Mouse (Mus musculus) stomach, adult 2 months (tissue): ENCODE data around the gene Olfr203. TPM values are rescaled to one million over a fixed set of nuclear protein-coding genes. Genes with fewer than 3 reads are reported as not detected.

Experiments used
- polyA plus RNA-seq: library from polyadenylated mRNA; depleted of rRNA; stranded (reverse); fragments of >200 nt; gene quantifications from 2 replicates; pipeline ENCODE4 v1.2.3, GENCODE M21; 2012; rRNA removed

Olfr203 gene
- not detected in 2 replicates for polyA plus RNA-seq

DNA sequence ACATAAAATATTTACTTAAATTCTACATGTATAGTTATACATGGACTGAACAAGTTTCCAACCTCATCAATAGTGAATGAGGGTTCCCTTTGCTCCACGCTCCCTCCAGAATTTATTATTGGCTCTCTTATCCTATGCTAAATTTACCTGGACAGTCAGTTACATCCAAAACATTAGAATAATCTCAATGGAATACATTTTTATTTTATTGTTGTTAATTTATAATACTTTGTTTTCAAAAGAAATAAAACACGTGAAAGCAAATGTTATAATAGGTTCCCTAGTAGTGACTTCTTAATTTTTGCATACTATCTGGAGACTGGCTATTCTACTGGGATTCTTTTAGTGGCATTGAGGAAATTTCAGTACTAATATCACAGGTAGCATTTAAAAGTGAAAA is at the start of gene Olfr203:
Gene Olfr203 (plus strand): TSS at position 301 of the 400 bp plus-strand sequence.

GRCm38 (mm10) chr16:59272532-59272931 is 26.1 kb upstream of the Olfr203 start, which contains the start of gene Olfr201:
Gene Olfr201 (minus strand): TSS chr16:59272632.

GRCm38 (mm10) chr16:59286693-59287092 is 12.0 kb upstream of the Olfr203 start, which contains the start of gene Olfr202:
Gene Olfr202 (minus strand): TSS chr16:59286793.

DNA sequence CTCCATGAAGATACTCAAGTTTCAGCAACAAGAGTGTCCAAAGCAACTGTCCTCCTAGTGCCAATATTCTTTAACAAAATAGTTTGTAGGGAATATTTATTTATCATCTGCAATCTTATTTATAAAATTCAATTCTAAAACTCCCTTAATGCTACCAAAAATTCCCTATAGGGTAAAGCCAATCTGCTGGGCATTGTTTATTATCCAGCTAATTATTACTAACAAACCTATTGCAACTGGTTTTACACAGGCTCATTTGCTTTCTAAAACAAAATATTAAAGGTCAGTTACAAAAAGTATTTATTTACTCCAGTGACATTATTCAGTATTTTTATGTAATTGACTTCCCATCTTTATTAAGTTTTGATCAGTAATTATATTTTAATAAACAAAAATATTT is 19.5 kb downstream of the Olfr203 start, which contains the start of gene Olfr204:
Gene Olfr204 (minus strand): TSS at position 101 of the 400 bp plus-strand sequence.

GRCm38 (mm10) chr16:59331038-59331437 is 32.4 kb downstream of the Olfr203 start, which contains the start of gene Olfr205:
Gene Olfr205 (minus strand): TSS chr16:59331138.

DNA sequence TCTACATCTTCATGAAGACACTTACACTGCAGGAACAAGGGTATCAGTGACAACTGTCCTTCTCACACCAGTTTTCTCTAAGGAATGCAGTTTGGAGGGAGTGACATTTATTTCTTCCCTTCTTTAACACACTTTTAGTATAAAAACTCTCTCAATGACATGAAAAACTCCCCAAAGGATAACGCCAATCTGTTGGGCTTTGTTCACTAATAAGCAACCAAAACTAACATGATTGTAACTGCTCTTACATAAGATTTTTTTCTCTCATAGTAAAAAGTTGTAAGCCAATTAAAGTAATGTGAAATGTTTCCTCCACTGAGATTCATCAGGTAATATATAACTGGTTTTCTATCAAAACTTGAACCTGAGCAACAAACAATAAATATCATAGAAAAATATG is 50.5 kb downstream of the Olfr203 start, which contains the start of gene Olfr206:
Gene Olfr206 (minus strand): TSS at position 101 of the 400 bp plus-strand sequence.

Other genes starting within 250 kb of the Olfr203 start
- gene Olfr190, start 220.9 kb upstream of the Olfr203 start, polyA plus RNA-seq = not detected in 2 replicates
- not detected in 2 replicates for gene Olfr191, start 209.1 kb upstream of the Olfr203 start, polyA plus RNA-seq
- gene Olfr193, start 187.0 kb upstream of the Olfr203 start, polyA plus RNA-seq = not detected in 2 replicates
- gene Olfr194, start 177.8 kb upstream of the Olfr203 start, polyA plus RNA-seq = not detected in 2 replicates
- gene Olfr195, start 151.8 kb upstream of the Olfr203 start, polyA plus RNA-seq = not detected in 2 replicates
- gene Olfr196, start 128.4 kb upstream of the Olfr203 start, polyA plus RNA-seq = not detected in 2 replicates
- gene Olfr198, start 95.3 kb upstream of the Olfr203 start, polyA plus RNA-seq = not detected in 2 replicates
- not detected in 2 replicates for gene Olfr199, start 79.1 kb upstream of the Olfr203 start, polyA plus RNA-seq
- gene Olfr201, start 26.2 kb upstream of the Olfr203 start, polyA plus RNA-seq = not detected in 2 replicates
- gene Olfr202, start 12.1 kb upstream of the Olfr203 start, polyA plus RNA-seq = not detected in 2 replicates
- gene Olfr204, start 19.4 kb downstream of the Olfr203 start, polyA plus RNA-seq = not detected in 2 replicates
- gene Olfr205, start 32.3 kb downstream of the Olfr203 start, polyA plus RNA-seq = not detected in 2 replicates
- gene Olfr206, start 50.4 kb downstream of the Olfr203 start, polyA plus RNA-seq = not detected in 2 replicates
- gene Olfr209, start 65.1 kb downstream of the Olfr203 start, polyA plus RNA-seq = not detected in 2 replicates
- gene Gabrr3, start 108.5 kb downstream of the Olfr203 start, polyA plus RNA-seq = not detected in 2 replicates
- 1.3 and 1.5 TPM in 2 replicates for gene Riox2, start 172.9 kb downstream of the Olfr203 start, polyA plus RNA-seq